Mouse (Mus musculus) spleen, adult 2 months (tissue): ENCODE results near the gene Gm11214.

Experiments
- CTCF ChIP-seq: fragments of 200-500 bp; IDR thresholded peaks from 2 replicates; pipeline ENCODE4 v1.5.1; 2011; ENCODE audit warnings: mild to moderate bottlenecking, inconsistent platforms; ENCODE audit not compliant: insufficient read depth, insufficient read length, insufficient replicate concordance; ENCODE audit errors: extremely low read depth
- POLR2A ChIP-seq: fragments of 200-500 bp; IDR thresholded peaks from 2 replicates; pipeline ENCODE4 v1.6.1; 2011; ENCODE audit warnings: low read depth, low read length, inconsistent platforms

DNA sequence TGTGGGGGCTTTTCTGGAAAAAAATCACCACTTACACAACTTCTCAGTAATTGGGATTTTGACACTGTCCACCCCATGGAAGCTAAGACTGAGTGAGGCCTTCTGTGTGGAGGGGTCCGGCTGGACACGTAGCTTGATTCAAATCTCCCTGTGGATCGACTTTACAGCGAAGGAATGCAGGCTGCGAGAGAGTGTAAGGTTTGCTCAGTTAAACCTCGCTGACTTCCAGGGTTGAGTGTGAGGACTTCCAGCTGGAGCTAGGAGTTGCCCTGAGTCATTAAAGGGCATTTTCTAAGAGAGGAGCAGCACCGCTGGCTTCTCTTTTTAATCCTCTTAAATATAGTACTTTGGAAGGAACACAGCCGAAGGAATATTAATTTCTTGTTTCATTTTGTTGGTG, 24.2 kb upstream of the Gm11214 start:
- TF ChIP-seq POLR2A: no peak
- TF ChIP-seq CTCF: no peak
